Mouse (Mus musculus) gastrocnemius, adult 2 months (tissue): ENCODE measurements at regions not wholly inside any gene's neighbourhood (a gene's known extent, or its start where the extent isn't known, plus 50 kb on each side); places are given as distances from the start of the nearest gene placed in this dataset.

Source experiments
- DNase-seq: peaks from one replicate; pipeline ENCODE4 v3.0.0; 2022
- H3K27ac ChIP-seq: fragments of 200-600 bp; 2 replicates; pipeline ENCODE4 v1.8.1; 2022; ENCODE audit warnings: mild to moderate bottlenecking
- H3K4me3 ChIP-seq: fragments of 200-600 bp; 2 replicates; pipeline ENCODE4 v1.8.1; 2022; ENCODE audit warnings: mild to moderate bottlenecking, moderate library complexity
- CTCF ChIP-seq: fragments of 200-600 bp; IDR thresholded peaks from 2 replicates; pipeline ENCODE4 v1.8.1; 2022; ENCODE audit warnings: antibody characterized with exemption, mild to moderate bottlenecking, moderate library complexity
- intact Hi-C: fragments of 180-260 bp; cut with DNase I; formaldehyde crosslinking; loops from one replicate; pipeline ENCODE4 v1.15.1; 2025

- DNase-seq: no peak
- intact Hi-C loops: no loop called here
- Histone ChIP-seq H3K4me3 (no peak overlapping the region), H3K27ac (0 out of 2 replicates have a peak overlapping the region, but pooled peaks have one; percentile 28)
- TF ChIP-seq CTCF: no peak
Measured at GRCm38 (mm10) chr3:38051748-38052147, 327.5 kb upstream of the Gm5148 start.

GRCm38 (mm10) chr3:38050856-38051255, 326.6 kb upstream of the Gm5148 start:
- no peak for TF ChIP-seq CTCF
- intact Hi-C loops: no loop called here
- DNase-seq: no peak
- no peak overlapping the region for H3K27ac ChIP-seq
- no peak overlapping the region for H3K4me3 ChIP-seq

GRCm38 (mm10) chr3:38050366-38050765, 326.1 kb upstream of the Gm5148 start:
- DNase-seq: no peak
- no peak overlapping the region for H3K27ac ChIP-seq
- no peak for TF ChIP-seq CTCF
- intact Hi-C loops: no loop called here
- no peak overlapping the region for H3K4me3 ChIP-seq

- H3K4me3 ChIP-seq: no peak overlapping the region
- intact Hi-C loops: no loop called here
- no peak for TF ChIP-seq CTCF
- no peak overlapping the region for H3K27ac ChIP-seq
- DNase-seq: no peak
Measured at GRCm38 (mm10) chr3:38049290-38049689, 325.0 kb upstream of the Gm5148 start.

- intact Hi-C loops: no loop called here
- no peak overlapping the region for H3K4me3 ChIP-seq
- no peak for TF ChIP-seq CTCF
- H3K27ac ChIP-seq: no peak overlapping the region
- DNase-seq: no peak
Measured at GRCm38 (mm10) chr3:38047445-38047844, 323.2 kb upstream of the Gm5148 start.

GRCm38 (mm10) chr3:38046611-38047010, 322.3 kb upstream of the Gm5148 start:
- Histone ChIP-seq H3K27ac (no peak overlapping the region), H3K4me3 (no peak overlapping the region)
- intact Hi-C loops: no loop called here
- no peak for TF ChIP-seq CTCF
- DNase-seq: no peak

GRCm38 (mm10) chr3:38045989-38046388, 321.7 kb upstream of the Gm5148 start:
- TF ChIP-seq CTCF: no peak
- Histone ChIP-seq H3K27ac (no peak overlapping the region), H3K4me3 (no peak overlapping the region)
- intact Hi-C loops: no loop called here
- DNase-seq: no peak

GRCm38 (mm10) chr3:38045523-38045922, 321.2 kb upstream of the Gm5148 start:
- no peak overlapping the region for H3K4me3 ChIP-seq
- no peak overlapping the region for H3K27ac ChIP-seq
- intact Hi-C loops: no loop called here
- no peak for DNase-seq
- TF ChIP-seq CTCF: no peak

- H3K27ac ChIP-seq: no peak overlapping the region
- TF ChIP-seq CTCF: no peak
- intact Hi-C loops: no loop called here
- DNase-seq: no peak
- H3K4me3 ChIP-seq: no peak overlapping the region
Measured at GRCm38 (mm10) chr3:38044338-38044737, 320.0 kb upstream of the Gm5148 start.

- intact Hi-C loops: no loop called here
- no peak for DNase-seq
- no peak for TF ChIP-seq CTCF
- Histone ChIP-seq H3K27ac (no peak overlapping the region), H3K4me3 (no peak overlapping the region)
Measured at GRCm38 (mm10) chr3:38042614-38043013, 318.3 kb upstream of the Gm5148 start.

- DNase-seq: no peak
- intact Hi-C loops: no loop called here
- TF ChIP-seq CTCF: no peak
- H3K27ac ChIP-seq: no peak overlapping the region
- no peak overlapping the region for H3K4me3 ChIP-seq
Measured at GRCm38 (mm10) chr3:38036131-38036530, 311.8 kb upstream of the Gm5148 start.

GRCm38 (mm10) chr3:38034138-38034537, 309.8 kb upstream of the Gm5148 start:
- no peak overlapping the region for H3K4me3 ChIP-seq
- no peak for TF ChIP-seq CTCF
- no peak for DNase-seq
- no peak overlapping the region for H3K27ac ChIP-seq
- intact Hi-C loops: no loop called here

GRCm38 (mm10) chr3:38014768-38015167, 290.5 kb upstream of the Gm5148 start:
- Histone ChIP-seq H3K27ac (peak overlapping the region; percentile 61; the same call in 1 of the 2 replicates), H3K4me3 (no peak overlapping the region)
- no peak for DNase-seq
- intact Hi-C loops: no loop called here
- TF ChIP-seq CTCF: no peak

GRCm38 (mm10) chr3:38009168-38009567, 284.9 kb upstream of the Gm5148 start:
- no peak for DNase-seq
- no peak overlapping the region for H3K4me3 ChIP-seq
- no peak for TF ChIP-seq CTCF
- intact Hi-C loops: no loop called here
- no peak overlapping the region for H3K27ac ChIP-seq

- no peak overlapping the region for H3K4me3 ChIP-seq
- intact Hi-C loops: no loop called here
- TF ChIP-seq CTCF: no peak
- no peak for DNase-seq
- no peak overlapping the region for H3K27ac ChIP-seq
Measured at GRCm38 (mm10) chr3:38008321-38008720, 284.0 kb upstream of the Gm5148 start.
